Mouse (Mus musculus) forebrain, embryonic 10.5 days (tissue): ENCODE data around the gene Anapc13. TPM values are rescaled to one million over a fixed set of nuclear protein-coding genes. Genes with fewer than 3 reads are reported as not detected.
A peak's percentile ranks its signal among the peaks of the same experiment; 100 is the strongest.

Experiments used
- DNase-seq: peaks from one replicate; pipeline ENCODE4 v3.0.0-alpha.2; 2017; ENCODE audit warnings: low spot score; ENCODE audit errors: extremely low spot score
- H3K27ac ChIP-seq: fragments of 300-500 bp; sonication (generic); 2 replicates; pipeline ENCODE4 v1.5.1; 2016; ENCODE audit warnings: mild to moderate bottlenecking
- H3K27me3 ChIP-seq: fragments of 300-500 bp; sonication (generic); 2 replicates; pipeline ENCODE4 v1.6.1; 2016; ENCODE audit warnings: mild to moderate bottlenecking; ENCODE audit not compliant: poor library complexity, severe bottlenecking
- H3K36me3 ChIP-seq: fragments of 300-500 bp; sonication (generic); replicated peaks from 2 replicates; pipeline ENCODE4 v1.6.1; 2016; ENCODE audit warnings: mild to moderate bottlenecking, moderate library complexity
- H3K4me1 ChIP-seq: fragments of 300-500 bp; sonication (generic); 2 replicates; pipeline ENCODE4 v1.6.1; 2016
- H3K4me3 ChIP-seq: fragments of 300-500 bp; sonication (generic); 2 replicates; pipeline ENCODE4 v1.5.1; 2016; ENCODE audit warnings: mild to moderate bottlenecking, moderate library complexity
- H3K9me3 ChIP-seq: fragments of 300-500 bp; sonication (generic); 2 replicates; pipeline ENCODE4 v1.6.1; 2016; ENCODE audit warnings: mild to moderate bottlenecking, moderate library complexity
- WGBS: fragments of 180-500 bp; shearing (Covaris S2); methylation state at CpG from one replicate; pipeline ENCODE4 v1.1.7; 2016; 5-methylcytosine and 5-hydroxymethylcytosine counted together
- polyA plus RNA-seq: library from polyadenylated mRNA; unstranded; fragments of >200 nt; fragmentation: Nextera tagmentation; extraction: Ambion mirVana; gene quantifications from 2 replicates; pipeline ENCODE4 v1.2.1, GENCODE M21; 2016

Gene Anapc13
- polyA plus RNA-seq, 1 experiment from 2014 or later: 163 TPM

- Histone ChIP-seq H3K9me3 (no peaks in the 10 kb centered on the region), H3K27ac (no peak overlapping the region), H3K4me3 (no peak overlapping the region), H3K27me3 (no peaks in the 10 kb centered on the region), H3K4me1 (no peaks in the 10 kb centered on the region), H3K36me3 (peaks cover 66% of the 10 kb centered on the region)
- DNase-seq: no peak
- 91% methylated on average over 9 of the region's 9 CpGs for WGBS
These were observed 9.8 kb upstream of the Anapc13 start for GRCm38 (mm10) chr9:102616267-102616666.

GRCm38 (mm10) chr9:102621385-102621784, 4.7 kb upstream of the Anapc13 start:
- Histone ChIP-seq H3K27me3 (no peaks in the 10 kb centered on the region), H3K36me3 (peaks cover 20% of the 10 kb centered on the region), H3K4me1 (peaks cover 20% of the 10 kb centered on the region; the same call in 1 of the 2 replicates), H3K27ac (no peak overlapping the region), H3K4me3 (no peak overlapping the region), H3K9me3 (no peaks in the 10 kb centered on the region)
- DNase-seq: no peak
- WGBS: 73% methylated on average over 5 of the region's 5 CpGs

- Histone ChIP-seq H3K27me3 (no peaks in the 10 kb centered on the region), H3K4me1 (peaks cover 25% of the 10 kb centered on the region), H3K9me3 (no peaks in the 10 kb centered on the region), H3K27ac (peak overlapping the region; percentile 58; the same call in 1 of the 2 replicates), H3K4me3 (no peak overlapping the region), H3K36me3 (peaks cover 17% of the 10 kb centered on the region)
- peak; percentile 47 for DNase-seq
- WGBS: 41% methylated on average over 5 of the region's 5 CpGs
These were observed 3.8 kb upstream of the Anapc13 start for GRCm38 (mm10) chr9:102622192-102622857.

- no peak for DNase-seq
- H3K27me3 ChIP-seq: no peaks in the 10 kb centered on the region
- no peaks in the 10 kb centered on the region for H3K9me3 ChIP-seq
- H3K4me1 ChIP-seq: peaks cover 31% of the 10 kb centered on the region
- WGBS: 93% methylated on average over 6 of the region's 6 CpGs
- no peak overlapping the region for H3K27ac ChIP-seq
- peaks cover 12% of the 10 kb centered on the region for H3K36me3 ChIP-seq
- no peak overlapping the region for H3K4me3 ChIP-seq
These were observed 3.2 kb upstream of the Anapc13 start for GRCm38 (mm10) chr9:102622876-102623275.

- no peak for DNase-seq
- Histone ChIP-seq H3K4me1 (peaks cover 33% of the 10 kb centered on the region), H3K27ac (no peak overlapping the region), H3K27me3 (no peaks in the 10 kb centered on the region), H3K9me3 (no peaks in the 10 kb centered on the region), H3K36me3 (peaks cover 5% of the 10 kb centered on the region), H3K4me3 (no peak overlapping the region)
- WGBS: 95% methylated on average over 7 of the region's 7 CpGs
These were observed 2.5 kb upstream of the Anapc13 start for GRCm38 (mm10) chr9:102623581-102623980.

- 1% methylated on average over 27 of the region's 27 CpGs for WGBS
- Histone ChIP-seq H3K4me1 (peaks cover 33% of the 10 kb centered on the region), H3K36me3 (peaks cover 8% of the 10 kb centered on the region; the same call in 1 of the 2 replicates), H3K9me3 (no peaks in the 10 kb centered on the region), H3K4me3 (peak overlapping the region; percentile 90), H3K27me3 (no peaks in the 10 kb centered on the region), H3K27ac (peak overlapping the region; percentile 100)
- no peak for DNase-seq
These were observed 604 bp upstream of the Anapc13 start for GRCm38 (mm10) chr9:102625401-102625982.

GRCm38 (mm10) chr9:102626839-102627225, 736 bp downstream of the Anapc13 start:
- Histone ChIP-seq H3K9me3 (no peaks in the 10 kb centered on the region), H3K27ac (peak overlapping the region; percentile 100), H3K4me3 (peak overlapping the region; percentile 90), H3K27me3 (no peaks in the 10 kb centered on the region), H3K4me1 (peaks cover 33% of the 10 kb centered on the region), H3K36me3 (peaks cover 13% of the 10 kb centered on the region; the same call in 1 of the 2 replicates)
- DNase-seq: no peak
- under 1% methylated on average over 9 of the region's 9 CpGs for whole genome bisulfite sequencing

- no peaks in the 10 kb centered on the region for H3K9me3 ChIP-seq
- 89% methylated on average over 7 of the region's 7 CpGs for WGBS
- no peaks in the 10 kb centered on the region for H3K27me3 ChIP-seq
- H3K4me3 ChIP-seq: peak overlapping the region; percentile 90
- H3K27ac ChIP-seq: peak overlapping the region; percentile 100
- peaks cover 13% of the 10 kb centered on the region; the same call in 1 of the 2 replicates for H3K36me3 ChIP-seq
- peaks cover 32% of the 10 kb centered on the region for H3K4me1 ChIP-seq
- DNase-seq: no peak
These were observed 1.3 kb downstream of the Anapc13 start for GRCm38 (mm10) chr9:102627442-102627841.

GRCm38 (mm10) chr9:102629052-102629451, 3.0 kb downstream of the Anapc13 start:
- H3K36me3 ChIP-seq: peaks cover 18% of the 10 kb centered on the region

GRCm38 (mm10) chr9:102631589-102632147, 5.6 kb downstream of the Anapc13 start:
- Histone ChIP-seq H3K27me3 (no peaks in the 10 kb centered on the region), H3K36me3 (peaks cover 28% of the 10 kb centered on the region), H3K4me3 (no peak overlapping the region), H3K9me3 (no peaks in the 10 kb centered on the region), H3K27ac (no peak overlapping the region), H3K4me1 (peaks cover 14% of the 10 kb centered on the region)
- no peak for DNase-seq
- 65% methylated on average over 2 of the region's 2 CpGs for WGBS

More at GRCm38 (mm10) chr9:102629052-102629451, 3.0 kb downstream of the Anapc13 start:
- Histone ChIP-seq H3K27me3 (no peaks in the 10 kb centered on the region), H3K9me3 (no peaks in the 10 kb centered on the region), H3K27ac (no peak overlapping the region), H3K4me3 (no peak overlapping the region), H3K4me1 (peaks cover 29% of the 10 kb centered on the region)
- DNase-seq: no peak
- 72% methylated on average over 7 of the region's 7 CpGs for WGBS

GRCm38 (mm10) chr9:102632173-102632572, 6.1 kb downstream of the Anapc13 start:
- H3K4me3 ChIP-seq: no peak overlapping the region
- no peak for DNase-seq
- H3K36me3 ChIP-seq: peaks cover 28% of the 10 kb centered on the region
- H3K9me3 ChIP-seq: no peaks in the 10 kb centered on the region
- peaks cover 16% of the 10 kb centered on the region for H3K4me1 ChIP-seq
- no peak overlapping the region for H3K27ac ChIP-seq
- 96% methylated on average over 4 of the region's 4 CpGs for WGBS
- H3K27me3 ChIP-seq: no peaks in the 10 kb centered on the region

- 56% methylated on average over 1 of the region's 1 CpGs for WGBS
- DNase-seq: no peak
- H3K27ac ChIP-seq: 0 out of 2 replicates have a peak overlapping the region, but pooled peaks have one; percentile 3
These were observed 6.9 kb downstream of the Anapc13 start for GRCm38 (mm10) chr9:102632923-102633537.

More at GRCm38 (mm10) chr9:102632923-102633537, 6.9 kb downstream of the Anapc13 start:
- Histone ChIP-seq H3K27me3 (no peaks in the 10 kb centered on the region), H3K4me3 (no peak overlapping the region), H3K36me3 (peaks cover 28% of the 10 kb centered on the region), H3K4me1 (peaks cover 16% of the 10 kb centered on the region), H3K9me3 (no peaks in the 10 kb centered on the region)
